Mouse (Mus musculus) T-cell, adult 66 days (primary cell): ENCODE results near the gene Ppp2r3a. TPM values are rescaled to one million over a fixed set of nuclear protein-coding genes. Genes with fewer than 3 reads are reported as not detected.

Experiments used
- total RNA-seq, 2 experiments: library from RNA; stranded (reverse); gene quantifications; 3 replicates in 1 of 2; 4 replicates in 1 of 2; pipeline ENCODE4 v1.2.4; 2023

Gene Ppp2r3a
- 1 to 10 TPM; 1.5 TPM for total RNA-seq

GRCm38 (mm10) chr9:101251644-101252337 is at the start of gene Ppp2r3a:
Ppp2r3a (minus strand) TSS chr9:101251795.

DNA sequence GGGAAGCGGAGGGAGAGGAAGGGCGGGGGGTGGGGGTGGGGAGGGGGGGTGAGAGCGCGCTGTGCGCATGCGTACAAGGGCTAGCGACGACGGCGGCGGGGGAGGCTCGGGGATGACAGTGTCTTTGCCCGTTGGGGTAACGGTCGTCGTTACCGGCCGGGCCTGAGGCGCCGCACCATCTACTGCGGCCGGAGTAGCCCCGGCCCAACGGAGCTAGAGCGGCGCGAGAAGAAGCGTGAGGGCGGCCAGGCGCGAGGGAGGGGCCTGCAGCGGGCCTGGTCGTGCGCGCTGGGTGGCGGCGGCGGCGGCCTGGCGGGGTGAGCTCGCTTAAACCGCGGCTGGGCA is 177.6 kb downstream of the Ppp2r3a start, which contains the start of gene Msl2:
Gene Msl2 (plus strand): TSS at position 115 of the 345 bp plus-strand sequence.

Other genes starting within 250 kb of the Ppp2r3a start
- gene Pccb, start 216.9 kb downstream of the Ppp2r3a start, total RNA-seq: 10 to 100 TPM; 17.6 to 19.3 TPM
- 100 to 1,000 TPM; 156 to 170 TPM for gene Msl2, start 177.7 kb downstream of the Ppp2r3a start, total RNA-seq